Mouse (Mus musculus) layer of hippocampus, postnatal 36 days (tissue): ENCODE data around the gene Ldlrad2. TPM values are rescaled to one million over a fixed set of nuclear protein-coding genes. Genes with fewer than 3 reads are reported as not detected.
"Not testable (repeated sequence)": the region's sequence is repeated elsewhere in the genome, so short reads cannot be mapped to it uniquely, and the experiment has no call there.

Experiments used
- DNase-seq, 2 experiments: peaks; one replicate each; pipeline ENCODE4 v3.0.0; 2022
- total RNA-seq, 2 experiments: library from RNA; stranded (reverse); gene quantifications; 2 replicates each; pipeline ENCODE4 v1.2.3; 2021

Ldlrad2 gene
- not detected for total RNA-seq

DNA sequence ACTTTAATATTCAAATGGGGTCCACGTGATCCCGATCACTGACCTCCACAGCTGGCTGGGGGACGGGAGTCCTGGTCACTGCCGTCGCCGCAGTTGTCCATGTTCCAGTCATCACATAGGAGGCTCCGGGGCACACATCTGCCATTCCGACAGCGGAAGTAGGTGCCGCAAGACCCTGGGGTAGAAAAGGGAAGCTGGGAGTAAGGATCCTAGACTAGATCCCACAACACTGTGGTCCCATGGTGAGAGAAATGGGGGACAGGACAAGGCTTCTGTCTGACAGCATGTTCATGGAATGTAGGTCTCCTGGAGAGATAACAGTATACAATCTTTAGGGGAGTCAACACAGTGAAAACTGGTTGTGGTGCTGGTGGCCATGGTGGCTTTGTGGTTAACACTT lies at the start of gene Ldlrad2:
TSS of gene Ldlrad2 (minus strand) at position 101 of the 400 bp plus-strand sequence.
- DNase-seq: no peak

DNA sequence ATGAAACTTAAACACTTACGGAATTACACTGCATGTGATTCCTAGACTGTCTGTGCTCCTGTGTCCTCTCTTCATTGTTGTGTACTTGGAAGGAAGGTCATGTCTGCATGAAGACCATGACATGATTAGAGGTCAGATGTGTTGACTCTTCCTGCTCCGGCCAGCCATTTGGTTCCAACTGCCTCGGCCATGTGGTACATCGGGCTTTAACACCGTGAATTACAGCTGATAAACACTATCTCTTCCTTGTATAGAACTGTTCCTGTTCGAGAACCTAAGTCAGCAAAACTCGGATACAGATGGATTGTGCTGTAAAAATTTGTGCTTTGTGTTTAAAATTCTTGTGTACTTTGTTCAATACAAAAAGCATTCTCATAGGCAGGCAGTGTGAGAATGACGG lies 48.5 kb upstream of the Ldlrad2 start:
- DNase-seq: no peak

DNA sequence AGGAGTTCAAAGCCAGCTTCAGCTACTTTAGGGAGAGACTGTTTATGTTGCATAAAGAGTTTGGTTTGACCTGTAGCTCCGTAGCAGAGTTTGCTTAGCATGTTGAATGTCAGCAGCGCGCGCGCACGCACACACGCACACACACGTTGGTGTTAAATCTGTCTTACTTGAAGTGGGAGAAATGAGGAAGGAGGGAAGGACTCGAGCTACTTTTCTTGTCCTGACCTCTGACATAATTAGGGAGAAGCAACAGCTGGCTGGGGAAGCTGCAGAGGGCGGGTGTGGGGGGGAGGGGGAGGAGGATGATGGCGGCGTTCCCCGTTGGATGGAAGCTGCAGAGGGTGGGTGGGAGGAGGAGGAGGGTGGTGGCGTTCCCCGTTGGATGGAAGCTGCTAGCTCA lies 35.9 kb upstream of the Ldlrad2 start:
- no peak for DNase-seq

DNA sequence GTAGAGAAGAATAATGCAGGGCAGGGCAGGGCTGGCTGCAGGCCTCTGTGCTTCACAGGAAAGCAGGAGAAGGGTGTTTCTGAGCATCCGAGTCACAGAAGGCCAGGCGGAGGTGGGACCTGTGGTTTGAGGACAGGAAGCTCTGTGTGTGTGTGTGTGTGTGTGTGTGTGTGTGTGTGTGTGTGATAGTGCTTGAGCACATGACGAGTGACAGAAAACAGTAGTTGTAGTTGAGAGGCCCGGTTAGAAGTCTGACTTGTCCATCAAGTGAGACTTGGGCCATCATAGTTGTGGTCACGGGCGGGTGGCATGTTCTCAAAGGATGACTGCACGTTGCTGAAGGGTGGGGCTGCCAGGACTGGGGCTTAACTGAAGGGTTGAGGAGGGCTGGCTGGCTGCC lies 35.3 kb upstream of the Ldlrad2 start:
- DNase-seq: no peak

DNA sequence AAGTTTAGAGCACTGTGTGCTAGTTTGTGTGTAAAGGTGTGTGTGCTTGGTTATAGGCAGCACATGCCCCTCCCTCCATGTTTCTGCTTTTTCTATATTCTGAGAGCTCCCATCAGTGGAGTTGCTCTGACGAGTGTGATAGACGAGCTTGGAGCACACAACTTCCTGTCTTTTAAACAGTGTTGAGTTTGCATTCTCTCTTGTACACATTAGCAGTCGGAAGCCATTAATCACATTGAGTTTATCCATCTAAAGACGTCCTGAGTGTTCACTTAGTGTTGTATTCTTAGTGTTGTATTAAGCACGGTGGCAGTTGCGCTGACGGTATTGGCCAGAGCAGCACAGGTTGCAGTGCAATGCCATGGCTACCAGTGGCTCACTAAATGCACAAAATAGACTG lies 34.9 kb upstream of the Ldlrad2 start:
- DNase-seq: no peak

DNA sequence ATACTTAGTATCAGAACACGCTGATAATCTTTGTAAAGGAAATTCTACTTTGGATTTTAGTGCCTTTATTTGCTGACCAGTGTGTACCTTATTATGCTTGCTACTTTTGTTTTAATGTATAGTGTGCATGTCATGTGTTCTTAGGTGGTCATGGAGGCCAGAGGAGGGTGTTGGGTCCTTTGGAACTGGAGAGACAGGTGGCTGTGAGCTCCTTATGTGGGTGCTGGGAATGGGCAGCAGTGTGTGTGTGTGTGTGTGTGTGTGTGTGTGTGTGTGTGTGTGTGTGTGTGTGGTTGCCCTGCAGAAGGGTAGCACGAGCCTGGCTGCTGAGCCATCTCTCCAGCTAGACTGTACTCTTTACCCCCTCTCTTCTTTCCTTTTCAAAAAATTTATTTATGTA lies 32.7 kb upstream of the Ldlrad2 start:
- DNase-seq: no peak

DNA sequence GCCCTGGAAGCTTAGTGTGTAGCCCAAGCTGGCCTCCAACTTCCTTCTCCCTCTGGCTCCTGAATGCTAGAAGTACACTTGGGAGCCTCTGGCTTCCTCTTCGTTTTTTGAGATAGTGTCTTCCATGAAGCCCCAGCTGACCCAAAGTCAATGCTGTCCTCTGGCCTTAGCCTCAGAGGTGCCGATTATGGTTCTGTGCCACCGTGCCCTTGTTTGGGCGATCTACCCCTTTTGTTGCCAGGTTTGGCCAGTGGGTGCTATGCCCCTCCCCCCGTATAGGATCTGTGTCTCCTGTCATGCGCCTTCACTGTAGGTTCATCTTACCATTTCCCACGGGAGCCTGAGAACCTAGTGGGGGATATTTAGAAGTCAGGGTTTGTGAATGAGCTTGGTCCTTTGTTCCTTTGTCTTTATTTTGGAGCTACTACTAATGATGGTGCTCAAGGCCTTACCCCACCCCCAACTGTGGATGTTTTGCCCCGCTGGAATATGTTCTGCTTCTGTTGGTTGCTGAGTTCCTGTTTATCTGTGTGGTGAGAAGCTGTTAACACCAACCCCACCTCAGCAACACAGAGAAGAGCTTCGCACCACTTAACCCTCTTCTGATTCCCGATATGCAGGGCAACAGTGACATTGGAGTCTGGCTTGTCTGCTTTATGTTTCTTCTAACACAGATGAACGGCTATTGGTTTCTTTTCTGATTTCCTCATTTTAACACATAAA lies 29.2 kb upstream of the Ldlrad2 start:
- no peak for DNase-seq

DNA sequence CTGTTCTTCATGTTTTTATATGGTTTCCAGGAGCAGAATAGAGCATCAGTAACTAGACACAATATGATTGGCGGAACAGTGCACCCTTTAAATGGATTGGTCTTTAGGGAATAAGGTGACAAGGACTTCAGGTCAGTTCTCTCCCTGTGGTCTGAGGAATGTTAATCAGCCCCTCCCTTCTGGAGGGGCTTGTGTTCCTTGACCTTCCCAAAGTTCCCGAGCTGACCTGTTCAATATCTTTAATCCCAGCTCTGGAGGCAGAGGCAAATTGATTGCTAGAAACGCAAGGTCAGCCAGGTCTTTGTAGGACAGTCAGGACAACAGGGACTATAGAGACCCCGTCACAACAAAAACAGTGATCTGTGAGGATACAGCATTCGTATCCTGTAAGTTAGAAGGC lies 24.2 kb upstream of the Ldlrad2 start:
- no peak for DNase-seq

DNA sequence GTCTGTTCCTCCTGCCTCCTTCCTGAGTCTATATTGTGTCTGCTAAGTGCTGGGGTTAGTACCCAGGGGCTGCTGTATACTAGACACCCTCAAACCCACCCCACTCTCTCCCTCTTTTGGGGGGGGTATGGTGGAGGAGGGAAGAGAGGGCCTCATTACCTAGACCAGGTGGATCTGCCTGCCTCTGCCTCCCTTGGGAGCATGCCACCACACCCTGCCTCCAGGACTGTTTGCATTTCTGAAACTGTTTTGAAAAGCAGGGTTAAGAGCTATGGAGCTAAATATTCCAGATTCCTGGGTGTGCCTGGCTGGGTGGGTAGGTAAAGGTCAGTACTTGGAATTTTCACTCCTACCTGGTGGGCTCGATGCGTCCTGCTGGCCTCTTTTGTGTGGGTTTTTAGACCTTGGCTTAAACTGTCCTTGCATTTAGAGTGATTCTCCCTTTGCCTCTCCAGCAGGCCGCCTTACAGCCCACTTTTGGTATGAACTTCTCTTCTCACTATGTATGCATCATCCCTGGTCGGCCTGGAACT lies 22.8 kb upstream of the Ldlrad2 start:
- DNase-seq: no peak

DNA sequence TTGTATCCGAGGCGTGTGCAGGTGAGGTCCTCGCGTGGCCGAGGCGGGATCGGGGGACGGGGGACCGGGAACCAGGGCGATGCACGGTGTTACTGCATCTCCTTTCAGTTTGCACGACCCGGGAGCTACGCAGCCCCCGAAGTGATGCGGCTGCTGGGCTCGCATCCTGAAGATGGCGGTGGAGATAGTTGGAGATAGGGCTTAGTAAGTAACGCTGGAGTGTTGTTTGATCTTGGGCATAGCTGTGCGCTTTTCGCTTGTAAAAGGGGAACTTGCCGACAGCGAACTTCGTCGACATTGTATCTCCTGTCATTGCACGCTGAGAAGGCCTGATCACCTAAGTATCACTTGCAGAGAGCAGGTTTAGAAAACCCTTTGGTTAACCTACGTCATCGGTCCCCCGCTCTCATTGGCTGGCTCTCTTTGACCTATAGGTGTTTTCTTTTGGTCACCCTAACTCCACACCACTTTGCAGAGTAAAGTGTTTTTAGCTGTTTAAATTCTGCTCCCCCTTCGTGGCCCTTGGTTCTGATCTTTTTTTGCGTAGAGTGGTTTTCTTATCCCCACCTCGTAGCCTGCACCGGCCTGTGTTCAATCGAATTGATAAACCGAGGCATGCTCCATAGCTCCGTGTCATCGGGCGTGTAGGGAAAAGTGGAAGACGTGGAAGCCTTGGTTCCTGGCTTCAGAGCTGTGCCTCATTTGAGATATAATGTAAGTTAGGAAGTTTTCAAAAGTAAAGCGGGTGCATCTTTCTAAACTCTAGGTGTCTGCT lies 20.3 kb upstream of the Ldlrad2 start:
- DNase-seq: no peak

DNA sequence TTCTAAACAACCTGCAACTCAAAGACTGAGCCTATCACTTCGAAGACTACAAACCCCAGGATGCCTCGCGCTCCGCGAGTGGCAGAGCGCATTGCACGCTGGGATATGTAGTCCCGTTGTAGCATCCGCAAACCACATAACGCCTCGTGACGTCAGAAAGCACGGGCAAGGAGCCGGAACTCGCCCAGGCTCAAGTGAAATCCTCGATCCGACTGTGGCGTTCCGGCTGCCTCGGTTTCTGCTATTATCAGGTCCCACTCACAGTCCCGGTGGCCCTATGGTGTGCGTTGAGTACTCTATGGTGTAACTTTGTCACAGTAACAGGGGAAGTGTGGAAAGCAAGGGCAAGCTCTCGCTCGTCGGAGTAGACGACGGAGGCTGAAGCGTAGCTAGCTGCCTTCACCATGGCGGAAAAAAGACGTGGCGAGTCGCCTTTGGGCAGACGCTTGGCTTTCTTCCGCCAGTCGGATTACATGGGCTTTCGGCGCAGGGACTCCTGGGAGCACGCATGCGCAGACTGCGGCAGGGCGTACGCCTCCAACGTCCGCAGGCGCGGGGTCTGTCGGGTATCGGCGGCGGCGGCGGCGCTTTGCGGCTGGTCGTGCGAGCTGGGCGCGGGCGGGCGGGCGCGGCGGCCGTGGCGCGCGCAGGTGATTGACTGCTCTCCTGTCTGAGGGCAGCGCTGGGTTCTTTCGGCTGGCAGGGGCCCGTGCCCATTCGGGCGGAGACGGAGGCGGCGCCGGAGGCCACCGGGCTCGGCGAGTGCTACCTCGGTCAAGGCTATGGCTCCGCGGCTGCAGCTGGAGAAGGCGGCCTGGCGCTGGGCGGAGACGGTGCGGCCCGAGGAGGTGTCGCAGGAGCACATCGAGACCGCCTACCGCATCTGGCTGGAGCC lies 19.5 kb upstream of the Ldlrad2 start, which contains the start of gene Usp48:
TSS of gene Usp48 (plus strand) at position 155 of the 895 bp plus-strand sequence.
- DNase-seq: peak; percentile 99

DNA sequence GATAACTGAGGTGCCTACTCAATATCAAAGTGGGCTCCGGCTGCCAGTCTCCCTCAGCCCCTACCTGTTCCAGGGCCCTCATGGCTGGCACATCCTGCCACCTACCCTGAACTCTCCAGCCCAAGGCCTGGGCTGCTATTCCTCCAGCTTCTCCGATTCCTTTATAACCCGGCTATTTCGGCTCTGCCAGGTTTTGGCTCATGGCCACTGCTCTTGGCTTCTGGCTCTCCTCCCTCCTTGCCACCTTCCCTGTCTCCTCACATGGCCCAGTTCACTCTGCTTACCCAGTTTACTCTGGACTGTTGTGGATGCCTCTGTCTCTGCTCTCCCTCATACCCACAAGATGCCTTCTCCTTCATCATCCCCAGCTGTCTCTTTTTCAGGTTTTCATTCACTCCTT lies 16.6 kb upstream of the Ldlrad2 start:
- no peak for DNase-seq

DNA sequence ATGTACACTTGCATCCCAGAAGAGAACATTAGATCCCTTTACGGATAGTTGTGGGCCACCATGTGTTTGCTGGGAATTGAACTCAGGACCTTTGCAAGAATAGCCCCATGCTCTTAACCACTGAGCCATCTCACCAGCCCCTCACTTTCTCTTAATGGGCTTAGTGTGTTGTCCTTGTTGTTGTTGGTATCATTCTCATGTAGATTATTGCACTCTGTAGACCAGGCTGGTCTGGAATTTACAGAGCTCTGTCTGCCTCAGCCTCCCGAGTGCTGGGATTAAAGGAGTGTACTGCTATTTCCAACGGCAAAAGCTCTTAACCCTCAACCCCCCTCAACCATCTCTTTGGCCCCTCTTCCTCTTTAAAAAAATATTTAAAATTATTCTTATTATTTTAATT lies 15.2 kb upstream of the Ldlrad2 start:
- DNase-seq: no peak

DNA sequence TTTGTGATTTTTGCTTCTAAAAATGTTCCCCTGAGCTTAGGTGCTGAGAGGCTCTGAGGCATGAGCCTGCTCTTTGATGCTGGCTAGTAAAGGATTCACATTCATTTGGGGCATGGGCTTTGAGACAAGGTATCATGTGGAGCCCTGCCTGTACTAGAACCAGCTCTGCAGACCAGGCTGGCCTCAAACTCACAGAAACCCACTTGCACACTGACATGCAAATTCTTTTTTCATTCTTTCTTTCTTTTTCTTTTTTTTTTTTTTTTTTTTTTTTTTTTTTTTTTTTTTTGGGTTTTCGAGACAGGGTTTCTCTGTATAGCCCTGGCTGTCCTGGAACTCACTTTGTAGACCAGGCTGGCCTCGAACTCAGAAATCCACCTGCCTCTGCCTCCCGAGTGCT lies 14.7 kb upstream of the Ldlrad2 start:
- not testable (repeated sequence) for DNase-seq

DNA sequence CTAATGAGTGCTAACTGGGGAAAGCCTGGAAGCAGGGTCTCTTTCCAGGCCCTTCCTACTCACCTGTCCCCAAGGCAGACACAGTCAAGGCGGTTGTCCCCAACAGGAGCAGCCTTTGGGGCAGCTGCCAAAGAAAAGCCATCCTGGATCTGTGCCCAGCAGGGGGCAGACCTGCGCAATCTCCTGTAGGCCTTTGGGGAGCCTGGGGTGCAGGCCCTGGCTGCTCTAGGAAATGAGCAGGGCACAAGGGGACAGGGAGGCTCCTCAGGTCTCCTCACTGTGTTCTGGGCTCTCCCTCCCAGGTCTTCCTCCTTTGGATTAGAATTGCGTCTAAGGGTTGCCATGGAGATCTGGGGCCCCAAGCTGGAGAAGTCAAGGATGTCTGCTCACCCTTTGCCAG lies 7.4 kb upstream of the Ldlrad2 start:
- DNase-seq: no peak

DNA sequence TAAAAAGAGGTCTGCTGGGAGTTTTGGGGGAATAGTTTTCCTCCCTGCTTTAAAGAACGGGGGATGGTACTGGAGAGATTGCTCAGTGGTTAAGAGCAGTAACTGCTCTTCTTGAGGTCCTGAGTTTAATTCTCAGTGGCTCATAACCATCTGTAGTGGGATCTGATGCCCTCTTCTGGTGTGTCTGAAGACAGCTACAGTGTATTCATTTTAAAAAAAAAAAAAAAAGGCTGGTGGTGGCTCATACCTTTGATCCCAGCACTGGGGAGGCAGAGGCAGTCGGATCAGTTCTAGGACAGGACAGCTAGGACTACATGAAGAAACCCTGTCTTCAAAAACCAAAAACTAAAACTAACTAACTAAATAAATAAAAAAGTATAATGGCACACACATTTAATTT lies 5.9 kb upstream of the Ldlrad2 start:
- DNase-seq: no peak

DNA sequence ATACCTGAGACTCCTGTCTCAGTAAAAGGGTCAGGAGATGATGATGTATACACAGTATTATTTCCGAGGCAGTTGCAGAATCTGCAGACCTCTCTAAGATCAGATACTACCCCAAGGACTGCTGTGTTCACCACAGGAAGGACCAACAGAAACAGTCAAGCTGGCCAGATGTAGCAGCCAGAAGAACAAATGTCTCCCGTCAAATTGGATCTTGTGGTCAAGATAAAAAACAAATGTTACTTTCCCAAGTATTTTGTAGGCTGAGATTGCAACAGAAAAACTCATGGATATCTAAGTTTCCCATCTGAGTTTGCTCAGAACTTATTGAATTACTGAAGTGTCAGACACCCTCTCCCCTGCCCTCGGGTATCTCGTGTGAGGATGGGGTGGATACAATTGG lies 5.4 kb upstream of the Ldlrad2 start:
- DNase-seq: no peak

DNA sequence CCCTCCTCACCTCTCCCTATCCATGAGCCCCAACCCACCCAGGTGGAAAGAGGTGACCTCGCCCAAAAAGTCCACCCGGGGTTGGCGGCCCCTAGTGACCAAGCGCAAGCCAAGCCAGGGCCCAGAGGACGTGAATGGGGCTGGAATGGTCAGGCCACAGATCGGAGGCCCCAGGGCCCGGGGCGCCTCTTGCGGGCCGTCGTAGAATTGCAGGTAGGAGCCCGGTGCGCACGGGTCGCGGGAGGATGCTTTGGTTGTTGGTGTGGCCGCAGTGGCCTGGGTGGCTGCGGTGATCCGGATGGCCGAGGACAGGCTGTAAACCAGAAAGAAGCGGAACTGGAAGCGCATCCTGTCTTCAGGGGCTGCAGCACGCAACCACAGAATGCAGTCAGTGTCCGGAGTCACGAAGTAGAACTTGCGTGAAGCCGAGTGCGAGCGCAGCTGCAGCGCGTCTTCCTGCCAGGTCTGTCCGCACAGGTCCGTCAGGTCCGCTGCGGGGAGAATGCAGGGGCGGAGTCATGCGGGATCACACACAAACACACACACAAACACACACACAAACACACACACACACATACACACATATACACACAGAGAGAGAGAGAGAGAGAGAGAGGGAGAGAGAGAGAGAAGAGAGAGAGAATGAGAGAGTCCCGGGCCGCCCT lies 3.9 kb upstream of the Ldlrad2 start:
- DNase-seq: peak in 1 of 2 experiments; percentile 21

DNA sequence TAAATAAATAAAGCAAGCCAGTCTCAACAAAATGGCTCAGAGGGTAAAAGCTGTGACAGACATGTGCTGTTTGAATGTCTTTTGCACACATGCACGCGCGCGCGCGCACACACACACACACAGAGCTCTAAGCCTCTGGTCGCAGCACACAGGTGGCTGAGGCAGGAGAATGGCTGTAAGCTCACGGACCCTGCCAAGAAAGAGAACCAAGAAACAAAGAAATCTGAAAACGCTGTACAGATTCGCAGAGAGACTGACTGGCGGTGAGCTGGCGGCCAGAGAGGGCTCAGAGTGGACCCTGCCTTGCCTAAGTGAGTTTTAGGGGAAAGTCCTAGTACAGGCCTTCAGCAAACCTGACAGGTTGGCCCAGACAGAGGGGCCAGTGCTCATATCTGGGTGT lies 3.1 kb upstream of the Ldlrad2 start:
- DNase-seq: no peak

DNA sequence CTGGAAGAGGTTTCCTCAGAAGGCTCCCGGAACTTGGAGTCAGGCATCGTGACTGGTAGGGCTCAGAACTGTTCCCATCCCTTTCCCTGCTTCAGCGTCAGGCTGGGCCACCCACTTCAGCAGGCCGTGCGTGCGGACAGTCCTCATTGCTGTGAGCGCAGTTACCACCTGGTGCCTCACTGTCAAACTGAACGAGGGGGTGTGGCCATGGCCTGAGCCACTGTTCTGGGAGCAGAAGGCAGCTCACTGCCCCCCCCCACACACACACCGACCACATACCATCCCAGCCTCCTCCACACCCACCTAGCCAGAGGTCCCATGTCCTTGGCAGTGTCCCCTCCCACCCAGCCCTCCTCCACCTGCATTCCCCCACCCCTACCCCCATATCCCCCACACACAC lies 4.5 kb downstream of the Ldlrad2 start:
- no peak for DNase-seq

DNA sequence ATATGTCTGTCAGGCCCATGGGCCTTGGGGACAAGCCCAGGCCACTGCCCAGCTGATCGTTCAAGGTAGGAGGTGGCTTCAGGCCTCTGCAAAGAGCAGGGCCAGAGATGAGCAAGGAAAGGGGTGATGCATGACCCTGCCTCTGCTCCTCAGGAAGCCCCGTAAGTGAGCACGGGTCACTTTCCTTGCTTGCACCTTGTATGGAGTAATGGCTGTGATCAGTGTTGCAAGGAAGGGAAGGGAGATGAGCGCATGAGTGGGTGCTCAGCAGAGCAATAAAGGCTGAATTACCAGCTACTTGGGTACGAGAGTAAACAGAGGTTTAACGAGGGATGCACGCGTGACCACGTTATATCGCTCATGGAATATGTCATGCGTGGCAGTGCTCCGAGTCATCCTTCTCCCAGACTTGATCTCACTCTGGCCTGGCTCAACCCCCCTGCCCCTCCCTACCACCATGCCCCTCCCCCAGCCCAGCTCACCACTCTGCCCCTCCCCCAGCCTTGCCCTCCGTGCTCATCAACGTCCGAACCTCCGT lies 17.6 kb downstream of the Ldlrad2 start:
- no peak for DNase-seq

DNA sequence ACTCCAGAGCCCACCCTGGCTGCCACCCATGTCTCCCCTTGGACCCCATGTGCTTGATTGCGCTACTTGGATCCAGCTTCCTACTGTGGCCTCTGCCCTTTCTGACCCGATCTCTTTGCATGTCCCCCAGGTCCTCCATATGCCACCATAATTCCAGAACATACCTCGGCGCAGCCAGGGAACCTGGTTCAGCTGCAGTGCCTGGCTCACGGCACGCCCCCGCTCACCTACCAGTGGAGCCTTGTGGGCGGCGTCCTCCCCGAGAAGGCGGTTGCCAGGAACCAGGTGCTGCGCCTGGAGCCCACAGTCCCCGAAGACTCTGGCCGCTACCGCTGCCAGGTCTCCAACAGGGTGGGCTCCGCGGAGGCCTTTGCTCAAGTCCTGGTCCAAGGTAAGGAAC lies 20.9 kb downstream of the Ldlrad2 start:
- no peak for DNase-seq
